Mouse (Mus musculus) NIH3T3 (cell line): ENCODE measurements around the gene Helt.

Experiments used
- DNase-seq: peaks from one replicate; pipeline ENCODE4 v3.0.0-alpha.2; 2012; ENCODE audit warnings: low read depth

The Helt gene

DNA sequence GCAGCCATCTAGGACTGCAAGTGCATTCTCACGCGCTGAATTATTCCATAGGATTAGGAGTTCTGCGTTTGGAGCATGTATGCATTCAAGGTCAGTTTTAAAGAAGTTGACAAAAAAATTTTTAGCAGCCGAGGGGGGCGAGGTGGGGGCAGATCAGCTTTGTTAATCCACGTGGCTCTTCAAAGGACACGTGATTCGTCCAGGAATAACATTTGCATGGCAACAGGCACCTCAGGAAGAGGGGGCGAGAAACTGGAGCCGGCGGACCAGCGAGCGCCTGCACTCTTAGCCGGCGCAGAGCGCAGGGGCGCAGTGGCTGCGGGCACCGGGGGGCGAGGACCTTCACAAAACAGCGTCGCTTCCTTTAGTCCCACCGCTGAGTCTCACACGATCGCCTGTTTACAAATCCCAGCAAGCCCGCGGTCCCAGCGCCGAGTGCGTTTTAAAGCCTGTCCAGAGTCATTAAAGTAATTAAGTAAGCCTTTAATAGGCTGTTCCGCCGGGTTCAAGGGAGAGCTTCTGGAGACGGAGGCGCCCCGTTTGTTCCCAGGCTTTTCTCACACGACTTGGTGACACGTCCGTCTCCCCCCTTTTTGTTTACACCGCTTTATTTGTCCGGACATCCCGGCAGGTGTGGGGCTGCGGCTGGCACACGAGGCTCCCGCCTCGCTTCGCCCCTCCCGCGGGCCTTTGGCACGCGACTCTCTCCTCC is at the start of gene Helt:
Gene Helt (minus strand): TSS at position 491 of the 712 bp plus-strand sequence.
- no peak for DNase-seq

- DNase-seq: no peak
Measured at GRCm38 (mm10) chr8:46342272-46342671, 47.8 kb upstream of the Helt start.

DNA sequence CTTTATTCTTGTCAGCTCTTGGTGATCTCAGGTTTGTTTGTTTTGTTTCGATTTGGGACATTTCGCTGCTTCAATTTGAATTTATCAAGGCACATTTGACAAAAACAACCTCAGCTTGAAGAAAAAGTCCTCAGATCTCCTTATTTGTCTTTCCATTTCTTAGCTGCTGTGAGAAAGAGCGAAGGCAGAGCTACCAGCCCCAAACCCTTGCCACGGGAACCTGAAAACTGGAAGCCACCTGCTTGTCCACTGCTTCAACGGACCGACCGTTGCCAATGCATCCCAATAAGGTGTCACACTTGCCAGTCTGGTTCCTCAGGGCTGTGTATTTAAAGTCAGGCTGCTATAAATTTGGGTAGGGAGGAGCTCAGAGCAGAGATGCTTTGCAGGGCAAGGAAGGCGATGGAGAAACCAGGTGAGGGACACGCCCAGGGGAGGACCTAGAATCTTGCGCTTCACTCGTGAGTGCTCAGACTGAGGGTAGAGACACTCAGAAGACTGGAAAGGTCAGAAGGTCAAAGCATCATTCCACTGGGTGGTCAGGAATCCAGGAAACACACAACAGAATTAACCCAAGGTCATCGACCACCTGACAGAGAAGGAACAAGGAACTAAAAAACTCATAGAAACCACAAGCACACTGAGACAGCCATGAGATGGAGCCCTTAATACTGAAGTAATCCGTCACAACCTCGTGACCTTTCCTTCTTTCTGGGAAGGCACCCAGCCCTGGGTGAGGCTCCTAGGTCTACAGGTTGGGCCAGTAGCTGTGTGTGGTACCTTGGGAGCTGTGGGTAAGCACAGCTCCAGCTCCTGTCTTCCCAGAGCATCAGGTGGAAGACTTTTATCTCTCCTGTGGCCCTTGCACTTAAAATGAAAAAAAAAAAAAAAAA is 46.2 kb upstream of the Helt start:
- DNase-seq: no peak

DNA sequence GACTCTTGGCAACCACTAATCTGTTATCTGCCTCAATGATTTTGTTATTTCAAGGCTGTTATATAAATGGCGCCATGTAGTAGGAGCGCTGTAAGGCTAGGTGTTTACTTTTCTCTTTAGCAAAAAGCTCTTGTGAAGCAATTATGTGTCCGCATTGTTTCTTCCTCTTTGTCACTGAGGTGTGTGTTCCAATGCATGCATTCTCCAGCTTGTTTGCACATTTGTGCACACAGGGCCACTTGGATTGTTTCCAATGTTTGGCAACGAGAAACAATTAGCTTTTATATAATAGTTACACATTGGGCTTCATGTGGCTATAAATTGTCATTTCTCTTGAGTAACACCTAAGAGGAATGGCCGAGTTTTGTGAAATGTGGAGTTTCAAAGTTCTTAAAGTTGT is 44.8 kb upstream of the Helt start:
- no peak for DNase-seq

DNA sequence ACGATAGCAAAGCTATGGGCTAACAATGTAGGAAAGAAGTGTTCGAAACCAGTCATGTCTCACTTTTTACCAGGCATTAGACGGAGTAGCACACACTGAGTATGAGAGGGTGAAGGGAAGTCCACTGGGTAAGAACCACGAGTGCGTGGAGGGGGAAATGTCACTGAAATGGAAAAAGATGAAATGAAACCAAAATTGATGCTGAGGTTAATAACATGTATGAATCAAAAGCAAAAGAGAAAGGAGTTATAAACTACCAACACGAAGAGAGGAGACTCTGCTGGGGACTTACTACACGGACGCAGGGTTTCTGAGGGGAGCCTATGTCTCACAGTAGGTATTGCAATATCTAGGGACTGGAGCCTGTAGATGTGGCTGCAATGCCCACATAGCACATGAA is 41.9 kb upstream of the Helt start:
- no peak for DNase-seq

DNA sequence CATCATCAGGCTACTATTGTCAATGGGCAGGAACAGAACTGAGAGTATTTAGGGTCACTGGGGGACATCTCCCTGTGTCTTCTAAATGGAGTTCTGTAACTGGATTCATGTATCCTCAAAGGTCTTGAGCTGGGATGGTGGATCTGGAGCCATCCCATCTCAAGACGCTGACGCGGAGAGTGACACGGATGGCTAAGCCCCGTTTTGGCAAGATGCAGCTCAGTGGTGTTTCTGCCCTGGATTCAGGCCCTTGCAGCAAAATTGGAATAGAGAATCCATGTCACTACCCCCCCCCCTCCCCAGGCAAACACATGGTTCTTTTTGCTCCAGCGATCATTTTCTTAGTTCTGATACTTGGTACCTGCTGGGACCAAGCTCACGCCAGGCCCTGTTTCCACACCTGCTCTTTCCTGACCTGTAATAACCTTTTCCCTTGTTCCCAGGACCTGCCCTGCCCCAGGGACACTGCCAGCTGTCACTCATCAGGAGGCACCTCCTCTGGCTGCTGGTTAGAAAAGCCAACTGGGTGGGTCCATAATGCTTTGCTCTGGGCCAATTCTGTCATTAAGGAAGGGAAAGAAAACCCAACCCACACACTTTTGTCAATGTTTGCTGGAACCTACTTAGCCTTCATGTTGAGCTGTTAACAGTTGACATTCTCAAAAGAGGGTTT is 38.1 kb upstream of the Helt start:
- no peak for DNase-seq

DNA sequence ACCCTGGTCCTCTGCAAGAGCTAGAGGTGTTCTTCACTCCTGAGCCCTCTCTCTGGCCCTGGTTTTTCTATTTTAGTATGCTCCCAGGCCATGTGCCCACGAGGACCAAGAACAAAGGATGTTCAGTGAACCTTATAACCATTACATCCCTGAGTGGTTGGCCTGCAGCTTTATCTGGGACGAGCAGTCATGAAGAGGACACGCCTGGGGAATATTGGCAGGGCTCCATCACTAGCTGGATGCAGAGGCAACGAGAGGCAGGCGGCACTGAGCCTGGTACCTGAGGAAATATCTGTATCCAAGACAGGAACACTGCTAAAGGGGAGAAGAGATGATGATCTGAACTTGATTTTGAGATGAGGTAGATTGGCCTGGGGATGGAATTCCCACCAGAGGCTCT is 37.3 kb upstream of the Helt start:
- no peak for DNase-seq

DNA sequence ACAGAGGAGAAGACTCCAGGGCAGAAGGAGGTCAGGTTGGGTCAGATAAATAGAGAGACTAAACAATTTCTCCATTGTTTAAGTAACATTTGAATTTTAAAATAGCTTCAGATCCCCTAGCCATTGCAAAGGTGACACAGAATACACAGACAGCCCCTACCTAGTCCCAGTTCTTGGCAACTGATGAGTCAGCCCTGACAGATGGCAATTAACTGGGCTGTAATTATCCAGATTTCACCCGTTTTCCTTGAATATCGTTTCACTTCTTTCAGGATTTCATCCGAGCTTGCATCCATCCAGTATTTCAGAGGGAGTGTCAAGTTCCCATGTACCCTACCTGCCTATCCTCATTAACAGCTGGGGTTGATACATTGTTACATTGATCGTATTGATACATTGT is 34.9 kb upstream of the Helt start:
- no peak for DNase-seq

GRCm38 (mm10) chr8:46327284-46327683 is 32.8 kb upstream of the Helt start:
- no peak for DNase-seq

DNA sequence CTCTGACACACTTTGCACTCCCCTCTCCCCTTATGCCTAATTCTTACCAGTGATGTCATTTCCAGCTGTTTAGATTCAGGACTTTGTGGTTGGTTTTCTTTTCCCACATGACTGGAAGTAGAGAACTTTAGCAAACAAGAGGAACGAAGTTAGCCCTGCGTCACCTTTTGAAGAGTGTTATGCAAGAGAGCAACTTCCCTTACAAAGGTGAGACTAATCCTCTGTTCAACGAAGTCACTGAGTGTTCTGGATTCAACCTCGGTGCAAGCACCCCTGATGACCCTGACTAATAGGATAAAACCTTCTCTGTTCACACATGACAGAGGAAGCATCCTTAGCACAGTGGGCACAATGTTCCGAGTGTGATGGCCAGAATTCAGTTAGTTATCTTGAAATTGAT is 32.2 kb upstream of the Helt start:
- DNase-seq: no peak

DNA sequence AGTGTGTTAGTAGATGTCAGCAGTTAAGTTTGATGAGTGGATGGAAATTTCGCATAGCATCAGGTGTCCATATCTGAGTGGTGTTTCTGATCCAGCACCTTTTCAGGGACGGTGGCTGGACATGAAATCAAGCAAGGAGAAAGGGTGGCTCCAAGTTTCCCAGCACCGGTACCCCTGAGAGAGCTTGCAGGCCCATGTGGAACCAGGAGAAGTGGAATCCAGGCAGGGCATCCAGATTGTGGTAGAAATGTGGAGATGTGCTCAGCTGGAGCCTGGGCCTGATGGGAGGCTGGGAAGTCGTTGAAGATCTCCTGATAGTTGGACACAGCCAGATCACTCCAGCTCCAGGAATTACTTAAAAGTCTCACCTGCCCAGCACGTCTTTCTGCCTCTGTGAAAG is 30.2 kb upstream of the Helt start:
- DNase-seq: no peak

DNA sequence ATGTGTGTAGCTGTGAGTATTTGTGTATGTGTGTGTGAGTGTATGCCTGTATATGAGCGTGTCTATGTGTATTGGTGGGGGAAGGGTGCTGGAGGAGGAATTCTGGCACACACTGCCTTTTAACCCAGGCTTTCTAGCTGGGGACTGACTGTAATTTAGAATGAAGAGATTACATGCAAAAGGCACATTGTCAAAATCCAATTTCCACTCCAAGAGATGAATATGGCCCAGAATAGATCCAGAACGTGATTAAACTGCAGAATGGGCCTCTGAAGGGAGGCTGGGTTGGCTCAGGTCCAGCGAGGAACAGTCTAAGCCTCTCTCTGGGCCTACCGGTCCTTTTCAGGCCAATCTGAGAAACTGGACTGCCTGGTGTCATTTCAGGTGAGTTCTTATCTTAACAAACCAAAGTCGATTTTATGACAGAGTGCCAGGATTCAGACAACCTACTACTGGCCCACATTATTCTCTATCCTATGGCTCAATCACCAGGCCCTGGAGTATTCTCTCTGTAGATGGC is 29.3 kb upstream of the Helt start:
- DNase-seq: peak; percentile 25

GRCm38 (mm10) chr8:46322833-46323232 is 28.4 kb upstream of the Helt start:
- peak; percentile 13 for DNase-seq

GRCm38 (mm10) chr8:46322421-46322820 is 27.9 kb upstream of the Helt start:
- no peak for DNase-seq

DNA sequence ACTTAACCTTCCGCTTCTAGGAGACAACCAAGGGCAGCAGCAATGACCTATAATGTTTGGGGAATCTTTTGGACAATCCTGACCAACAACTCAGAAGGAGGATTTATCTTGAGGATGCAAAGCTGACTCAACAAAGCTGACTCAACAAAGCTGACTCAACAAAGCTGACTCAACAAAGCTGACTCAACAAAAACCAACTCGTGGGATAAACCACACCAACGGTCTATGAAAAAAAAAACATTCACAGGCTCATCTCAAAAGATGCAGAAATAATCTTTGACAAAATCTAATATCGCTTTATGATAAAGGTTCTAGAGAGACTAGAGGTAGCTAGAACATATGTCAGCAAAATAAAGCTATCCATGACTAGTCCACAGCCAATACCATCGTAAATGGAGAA is 24.3 kb upstream of the Helt start:
- DNase-seq: peak; percentile 8

DNA sequence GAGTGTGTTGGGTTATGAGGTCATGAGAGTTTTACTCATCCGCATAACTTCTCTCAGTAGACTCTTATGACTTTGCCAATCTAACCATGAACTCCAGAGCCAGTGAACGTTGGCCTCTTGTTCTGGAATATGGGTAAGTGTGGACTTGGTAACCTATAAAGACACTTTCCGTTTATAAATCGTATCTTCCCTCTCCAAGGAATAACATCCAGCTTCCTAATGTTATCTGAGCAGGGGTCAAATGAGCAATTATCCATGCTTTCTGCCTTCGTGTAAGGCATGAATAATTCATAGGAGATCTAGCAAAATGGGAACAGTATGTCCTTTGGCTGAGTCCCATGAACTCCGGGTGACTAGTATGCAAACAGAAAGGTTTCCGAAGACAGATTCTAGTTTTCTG is 22.7 kb upstream of the Helt start:
- no peak for DNase-seq

DNA sequence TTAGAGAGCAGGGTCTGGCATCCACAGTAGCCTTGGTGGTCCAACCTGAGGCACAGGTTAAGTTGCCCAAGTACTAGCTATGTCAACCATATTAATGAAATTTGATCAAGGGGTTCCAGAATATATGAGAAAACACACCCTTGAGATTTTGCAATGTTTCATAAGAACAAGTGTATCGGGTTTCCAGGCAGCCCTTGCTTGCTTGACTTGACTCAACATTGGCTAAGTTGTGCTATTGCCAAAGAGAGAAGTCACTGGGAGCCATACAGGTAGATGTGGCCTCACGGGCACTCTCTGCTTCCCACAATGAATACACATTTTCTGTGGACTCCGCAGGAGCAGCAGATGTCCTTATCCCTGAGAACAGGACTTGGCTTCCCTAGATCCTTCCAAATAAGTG is 19.3 kb upstream of the Helt start:
- no peak for DNase-seq

- DNase-seq: peak; percentile 93
Measured at GRCm38 (mm10) chr8:46311159-46311558, 16.7 kb upstream of the Helt start.

DNA sequence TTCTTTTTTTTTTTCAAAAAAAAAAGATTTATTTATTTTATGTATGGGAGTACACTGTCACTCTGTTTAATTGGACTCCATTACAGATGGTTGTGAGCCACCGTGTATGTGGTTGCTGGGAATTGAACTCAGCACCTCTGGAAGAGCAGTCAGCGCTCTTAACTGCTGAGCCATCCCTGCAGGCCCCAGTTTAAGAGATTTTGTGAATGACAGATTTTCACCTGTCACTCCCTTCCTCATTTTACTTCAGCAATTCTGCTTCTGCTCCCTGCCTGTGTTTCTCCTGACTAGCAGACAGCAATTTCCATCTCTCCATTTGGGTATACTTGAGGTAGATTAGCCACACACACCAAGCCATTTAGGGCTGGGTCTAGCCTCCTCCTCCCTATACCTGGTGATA is 13.7 kb upstream of the Helt start:
- no peak for DNase-seq

GRCm38 (mm10) chr8:46305733-46306349 is 11.4 kb upstream of the Helt start:
- peak; percentile 80 for DNase-seq

DNA sequence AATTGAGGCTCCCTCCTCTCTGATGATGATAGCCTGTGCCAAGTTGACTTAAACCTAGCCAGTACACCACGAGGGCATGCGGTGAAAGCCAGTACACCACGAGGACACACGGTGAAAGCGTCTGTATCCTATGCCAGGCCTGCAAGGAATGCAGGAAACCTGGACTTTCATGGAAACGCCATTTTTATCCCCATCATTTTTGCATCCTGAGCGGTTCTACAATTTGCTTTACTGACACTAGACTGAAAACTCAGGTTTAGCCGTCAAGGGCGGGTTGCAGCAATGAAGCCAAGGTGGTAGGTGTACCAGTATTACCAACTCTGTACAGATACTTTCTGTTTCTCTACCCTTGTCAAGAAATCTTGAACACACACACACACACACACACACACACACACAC is 7.7 kb upstream of the Helt start:
- DNase-seq: no peak

GRCm38 (mm10) chr8:46298847-46299246 is 4.4 kb upstream of the Helt start:
- DNase-seq: no peak
